Mouse (Mus musculus): ENCODE results near the gene Mapk10.

Gene Mapk10

GRCm38 (mm10) chr5:103211101-103211848, at the start of gene Mapk10:
Gene Mapk10, minus strand, starts transcription at chr5:103211334.
- DNase-seq (ENCODE audit: low spot score in 2 of 2): no peak

- no peak for DNase-seq (ENCODE audit: low spot score in 2 of 2)
Observed at GRCm38 (mm10) chr5:103256144-103256543, 45.0 kb upstream of the Mapk10 start.

GRCm38 (mm10) chr5:103242430-103242829, 31.3 kb upstream of the Mapk10 start:
- no peak for DNase-seq (ENCODE audit: low spot score in 2 of 2)

- DNase-seq (ENCODE audit: low spot score in 2 of 2): no peak
Observed at GRCm38 (mm10) chr5:103231822-103232221, 20.7 kb upstream of the Mapk10 start.

GRCm38 (mm10) chr5:103230334-103230733, 19.2 kb upstream of the Mapk10 start:
- no peak for DNase-seq (ENCODE audit: low spot score in 2 of 2)

GRCm38 (mm10) chr5:103229321-103229720, 18.2 kb upstream of the Mapk10 start:
- no peak for DNase-seq (ENCODE audit: low spot score in 2 of 2)

- no peak for DNase-seq (ENCODE audit: low spot score in 2 of 2)
Observed at GRCm38 (mm10) chr5:103221997-103222396, 10.9 kb upstream of the Mapk10 start.

- DNase-seq (ENCODE audit: low spot score in 2 of 2): no peak
Observed at GRCm38 (mm10) chr5:103210644-103211043, 490 bp downstream of the Mapk10 start.

GRCm38 (mm10) chr5:103210018-103210417, 1.1 kb downstream of the Mapk10 start:
- no peak for DNase-seq (ENCODE audit: low spot score in 2 of 2)

- DNase-seq (ENCODE audit: low spot score in 2 of 2): no peak
Observed at GRCm38 (mm10) chr5:103209486-103209885, 1.6 kb downstream of the Mapk10 start.

GRCm38 (mm10) chr5:103208869-103209268, 2.3 kb downstream of the Mapk10 start:
- no peak for DNase-seq (ENCODE audit: low spot score in 2 of 2)

GRCm38 (mm10) chr5:103208021-103208511, 3.1 kb downstream of the Mapk10 start:
- no peak for DNase-seq (ENCODE audit: low spot score in 2 of 2)

- DNase-seq (ENCODE audit: low spot score in 2 of 2): no peak
Observed at GRCm38 (mm10) chr5:103197796-103198325, 13.3 kb downstream of the Mapk10 start.

GRCm38 (mm10) chr5:103194549-103194948, 16.6 kb downstream of the Mapk10 start:
- DNase-seq (ENCODE audit: low spot score in 2 of 2): no peak

GRCm38 (mm10) chr5:103193700-103194099, 17.4 kb downstream of the Mapk10 start:
- no peak for DNase-seq (ENCODE audit: low spot score in 2 of 2)

GRCm38 (mm10) chr5:103191577-103191976, 19.6 kb downstream of the Mapk10 start:
- no peak for DNase-seq (ENCODE audit: low spot score in 2 of 2)

- no peak for DNase-seq (ENCODE audit: low spot score in 2 of 2)
Observed at GRCm38 (mm10) chr5:103184256-103184655, 26.9 kb downstream of the Mapk10 start.

- DNase-seq (ENCODE audit: low spot score in 2 of 2): no peak
Observed at GRCm38 (mm10) chr5:103181622-103182021, 29.5 kb downstream of the Mapk10 start.

GRCm38 (mm10) chr5:103177010-103177409, 34.1 kb downstream of the Mapk10 start:
- no peak for DNase-seq (ENCODE audit: low spot score in 2 of 2)

- no peak for DNase-seq (ENCODE audit: low spot score in 2 of 2)
Observed at GRCm38 (mm10) chr5:103175989-103176388, 35.1 kb downstream of the Mapk10 start.

- DNase-seq (ENCODE audit: low spot score in 2 of 2): no peak
Observed at GRCm38 (mm10) chr5:103174607-103175006, 36.5 kb downstream of the Mapk10 start.

GRCm38 (mm10) chr5:103171207-103171606, 39.9 kb downstream of the Mapk10 start:
- no peak for DNase-seq (ENCODE audit: low spot score in 2 of 2)

- no peak for DNase-seq (ENCODE audit: low spot score in 2 of 2)
Observed at GRCm38 (mm10) chr5:103167371-103167770, 43.8 kb downstream of the Mapk10 start.
